Comparison of ENCODE assay signal across 16 mouse cellular contexts in genomic region chr1:162100961-162101830, GRCm38 (mm10).
DNase-seq lines count a peak whose midpoint lies in the region; ATAC-seq and TF ChIP-seq lines count a peak whose summit lies in the region.
"Had no signal": no experiment of that assay in that cellular context is flagged by ENCODE, and none has a peak within 500 bp of the region (broad histone marks: within the 10 kb centered on the region; RNA-seq: fewer than 3 reads in every experiment).

No protein-coding gene starts in this region.

- intact Hi-C loops in heart, adult 2 months (cut with DNase I): no loop called here

- H3K36me3 ChIP-seq in heart, adult 2 months (ENCODE audit: control insufficient read depth, insufficient read depth, low read length): no peaks in the 10 kb centered on the region
- H3K36me3 ChIP-seq in embryonic facial prominence, embryonic 15.5 days: no peaks in the 10 kb centered on the region
- no peaks in the 10 kb centered on the region for H3K36me3 ChIP-seq in limb, embryonic 11.5 days (ENCODE audit: control insufficient read depth, insufficient read depth, low read length)
- H3K36me3 ChIP-seq in hindbrain, embryonic 13.5 days: no peaks in the 10 kb centered on the region
- H3K36me3 ChIP-seq: heart, embryonic 10.5 days; midbrain, embryonic 10.5 days had no signal

- H3K79me2 ChIP-seq in heart, adult 2 months (replicated peaks; ENCODE audit: control insufficient read depth, insufficient read depth, low read length): no peaks in the 10 kb centered on the region

- no peak overlapping the region for H3K4me2 ChIP-seq in embryonic facial prominence, embryonic 15.5 days (replicated peaks)
- H3K4me2 ChIP-seq in limb, embryonic 11.5 days (ENCODE audit: low read depth, severe bottlenecking): no peak overlapping the region
- H3K4me2 ChIP-seq in hindbrain, embryonic 13.5 days: no peak overlapping the region

- H3K4me3 ChIP-seq in heart, adult 2 months: no peak overlapping the region
- H3K4me3 ChIP-seq in embryonic facial prominence, embryonic 15.5 days (replicated peaks): no peak overlapping the region
- no peak overlapping the region for H3K4me3 ChIP-seq in limb, embryonic 11.5 days (ENCODE audit: low read depth, low read length)
- no peak overlapping the region for H3K4me3 ChIP-seq in hindbrain, embryonic 13.5 days
- H3K4me3 ChIP-seq: heart, embryonic 10.5 days; midbrain, embryonic 10.5 days had no signal

- H3K27me3 ChIP-seq in heart, adult 2 months (ENCODE audit: control insufficient read depth, insufficient read depth, low read length): no peaks in the 10 kb centered on the region
- no peaks in the 10 kb centered on the region for H3K27me3 ChIP-seq in embryonic facial prominence, embryonic 15.5 days
- no peaks in the 10 kb centered on the region for H3K27me3 ChIP-seq in limb, embryonic 11.5 days (ENCODE audit: control insufficient read depth, insufficient read depth, low read length)
- H3K27me3 ChIP-seq in hindbrain, embryonic 13.5 days: no peaks in the 10 kb centered on the region
- H3K27me3 ChIP-seq: Patski had no signal

- no peak for DNase-seq in heart, adult 2 months
- no peak for DNase-seq in heart, adult 8-10 months (ENCODE audit: low spot score)
- peak; percentile 2 for DNase-seq in 416B (ENCODE audit: low read depth)
- no peak for DNase-seq in limb, embryonic 11.5 days (ENCODE audit: low spot score)
- no peak for DNase-seq in lung, postnatal 14 days
- no peak for DNase-seq in thymus, postnatal 36 days
- DNase-seq: B cell, adult 2 months; cerebellum, postnatal 25 days; lung, postnatal 10 days had no signal

- no peak for TF ChIP-seq POLR2A in heart, adult 2 months (IDR thresholded peaks at IDR 0.05; ENCODE audit: insufficient read depth, low read depth, low read length)

- WGBS in heart, adult 2 months: 75% methylated on average over 10 of the region's 10 CpGs
- 82% methylated on average over 10 of the region's 10 CpGs for WGBS in embryonic facial prominence, embryonic 15.5 days
- 52% methylated on average over 10 of the region's 10 CpGs for WGBS in limb, embryonic 11.5 days
- 82% methylated on average over 10 of the region's 10 CpGs for WGBS in hindbrain, embryonic 13.5 days

- no peak for ATAC-seq in embryonic facial prominence, embryonic 15.5 days (ENCODE audit: insufficient number of reproducible peaks, low FRiP score, low TSS enrichment, low read depth)
- ATAC-seq in limb, embryonic 11.5 days (ENCODE audit: insufficient number of reproducible peaks, low FRiP score, low TSS enrichment, low read depth): peak; percentile 71
- ATAC-seq in hindbrain, embryonic 13.5 days (ENCODE audit: low FRiP score): no peak

- no peak for TF ChIP-seq CTCF in heart, adult 2 months (IDR thresholded peaks at IDR 0.05)

- H3K9ac ChIP-seq in heart, adult 2 months (ENCODE audit: low read depth, low read length): no peak overlapping the region
- no peak overlapping the region for H3K9ac ChIP-seq in embryonic facial prominence, embryonic 15.5 days
- no peak overlapping the region for H3K9ac ChIP-seq in limb, embryonic 11.5 days (ENCODE audit: low read length)
- no peak overlapping the region for H3K9ac ChIP-seq in hindbrain, embryonic 13.5 days
- H3K9ac ChIP-seq: liver, embryonic 14.5 days had no signal

- no peaks in the 10 kb centered on the region for H3K9me3 ChIP-seq in embryonic facial prominence, embryonic 15.5 days (replicated peaks)
- H3K9me3 ChIP-seq in limb, embryonic 11.5 days (ENCODE audit: control insufficient read depth, low read length): no peaks in the 10 kb centered on the region
- no peaks in the 10 kb centered on the region for H3K9me3 ChIP-seq in hindbrain, embryonic 13.5 days
- H3K9me3 ChIP-seq: heart, embryonic 10.5 days; midbrain, embryonic 10.5 days had no signal

- no peak for TF ChIP-seq EP300 in heart, adult 2 months (IDR thresholded peaks at IDR 0.05; ENCODE audit: insufficient read depth, low read depth, low read length)

- peak overlapping the region; percentile 21 for H3K27ac ChIP-seq in heart, adult 2 months
- 0 out of 2 replicates have a peak overlapping the region, but pooled peaks have one; percentile 25 for H3K27ac ChIP-seq in embryonic facial prominence, embryonic 15.5 days (replicated peaks)
- H3K27ac ChIP-seq in limb, embryonic 11.5 days (replicated peaks; ENCODE audit: low read depth, low read length): peak overlapping the region; percentile 78
- H3K27ac ChIP-seq in hindbrain, embryonic 13.5 days: no peak overlapping the region
- H3K27ac ChIP-seq: heart, embryonic 10.5 days; liver, embryonic 14.5 days; midbrain, embryonic 10.5 days; stomach, postnatal 0 days had no signal

- no peaks in the 10 kb centered on the region for H3K4me1 ChIP-seq in heart, adult 2 months (ENCODE audit: control insufficient read depth, insufficient read depth, low read length)
- no peaks in the 10 kb centered on the region for H3K4me1 ChIP-seq in embryonic facial prominence, embryonic 15.5 days
- H3K4me1 ChIP-seq in limb, embryonic 11.5 days (ENCODE audit: control insufficient read depth, insufficient read depth, low read length): 0 out of 2 replicates have a peak, but pooled peaks cover 5% of the 10 kb centered on the region
- no peaks in the 10 kb centered on the region for H3K4me1 ChIP-seq in hindbrain, embryonic 13.5 days (replicated peaks)
- H3K4me1 ChIP-seq: heart, embryonic 10.5 days; midbrain, embryonic 10.5 days had no signal
